Mouse (Mus musculus): ENCODE measurements around the gene Naa38. TPM values are rescaled to one million over a fixed set of nuclear protein-coding genes. Genes with fewer than 3 reads are reported as not detected.
"Not testable (repeated sequence)": the region's sequence is repeated elsewhere in the genome, so short reads cannot be mapped to it uniquely, and the experiment has no call there.

Gene Naa38
- total RNA-seq, 2 experiments from 2014 or later = 58.8 to 67.0 TPM

GRCm38 (mm10) chr11:69372056-69372779 is 23.1 kb upstream of the Naa38 start:
- DNase-seq = no peak
- intact Hi-C loops (cut with DNase I) = no loop called here

DNA sequence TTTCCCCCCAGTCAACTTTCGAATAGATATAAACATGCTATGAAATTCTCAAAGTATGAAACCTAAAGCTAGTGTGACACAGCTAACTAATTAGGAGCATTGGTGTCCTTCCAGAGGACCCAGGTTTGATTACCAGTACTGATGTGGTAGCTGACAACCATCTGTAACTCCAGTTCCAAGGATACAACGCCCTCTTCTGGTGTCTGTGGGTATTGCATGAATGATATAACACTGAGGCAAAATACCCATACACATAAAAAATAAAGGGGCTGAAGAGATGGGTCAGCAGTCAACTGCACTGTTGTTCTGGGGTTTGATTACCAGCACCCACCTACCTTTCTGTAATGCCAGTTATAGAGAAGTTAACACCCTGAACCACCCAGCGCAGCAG is 22.5 kb upstream of the Naa38 start:
- DNase-seq = no peak
- intact Hi-C loops (cut with DNase I) = no loop called here

DNA sequence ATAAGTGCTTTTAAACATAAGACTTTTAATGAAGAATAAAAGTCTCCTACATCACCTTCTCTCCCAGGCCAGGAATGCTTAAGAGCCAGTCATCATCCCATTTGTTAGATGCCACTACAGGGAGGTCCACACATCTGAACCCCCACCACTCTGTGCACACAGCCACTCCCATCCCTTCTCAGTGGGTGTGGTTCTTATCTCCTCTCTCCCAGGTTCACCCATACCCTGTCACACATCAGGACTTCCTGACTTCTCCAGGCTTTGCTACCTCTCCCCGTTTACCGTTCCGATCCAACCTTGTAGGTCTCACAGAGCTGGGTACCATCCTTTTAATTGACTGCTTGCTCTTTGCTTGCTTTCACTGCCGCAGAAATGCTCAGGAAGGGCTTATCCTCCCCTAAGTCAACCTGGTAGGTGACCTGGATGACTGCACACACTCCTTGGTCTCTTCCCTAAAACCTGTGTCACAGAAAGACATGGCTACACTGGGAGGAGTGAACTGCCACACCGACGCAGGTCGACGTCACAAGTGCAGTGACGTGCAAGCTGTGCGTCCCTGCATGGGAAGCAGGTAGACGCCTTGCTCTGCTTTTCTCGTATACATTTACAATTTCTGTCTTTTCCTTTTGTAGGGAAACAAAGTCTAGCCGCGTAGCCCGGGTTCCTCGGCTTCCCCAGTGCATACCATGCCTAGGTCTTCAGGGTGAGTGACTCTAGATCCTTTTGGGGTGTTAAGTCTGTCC is 21.9 kb upstream of the Naa38 start:
- intact Hi-C loops (cut with DNase I) = no loop called here
- DNase-seq = no peak

DNA sequence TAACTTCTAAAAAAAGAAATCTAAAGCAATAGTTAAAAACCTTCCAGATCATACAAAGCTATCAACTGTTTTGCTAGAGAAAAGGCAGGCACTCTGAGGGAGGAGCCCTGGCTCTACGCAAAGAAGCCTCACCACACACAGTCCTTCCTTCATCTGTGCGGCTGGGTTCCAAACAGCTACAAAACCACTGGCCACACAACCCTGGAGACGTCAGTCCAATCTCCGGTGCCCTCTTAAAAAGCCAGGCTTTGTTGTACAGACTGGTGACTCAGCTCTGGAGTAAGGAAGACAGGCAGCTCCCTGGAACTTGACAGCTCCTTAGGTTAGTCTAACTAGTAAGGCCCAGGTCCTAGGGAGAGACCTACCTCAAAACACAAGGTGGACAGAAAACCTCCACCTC is 19.6 kb upstream of the Naa38 start:
- DNase-seq = no peak
- intact Hi-C loops (cut with DNase I) = no loop called here

DNA sequence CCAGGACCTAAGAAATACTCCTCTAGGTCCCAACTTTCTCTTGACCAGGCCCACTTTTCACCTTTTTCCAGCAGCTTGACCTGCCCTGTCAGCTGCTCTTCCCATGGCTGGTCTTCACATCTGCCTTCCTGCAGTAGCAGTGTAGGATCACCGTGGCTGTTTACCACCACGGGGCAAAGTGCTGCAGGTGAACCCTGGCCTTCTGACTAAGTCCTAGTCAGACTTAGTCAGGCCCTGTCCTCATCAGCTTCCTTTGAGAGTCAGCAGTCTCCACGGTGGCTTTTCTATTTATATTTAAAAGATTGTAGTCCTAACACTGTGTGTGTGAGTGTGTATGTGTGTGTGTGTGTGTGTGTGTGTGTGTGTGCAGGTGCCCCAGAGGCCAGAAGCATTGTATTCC is 17.5 kb upstream of the Naa38 start:
- no peak for DNase-seq
- intact Hi-C loops (cut with DNase I) = no loop called here

GRCm38 (mm10) chr11:69379600-69379999 is 15.7 kb upstream of the Naa38 start:
- no peak for DNase-seq
- intact Hi-C loops (cut with DNase I) = no loop called here

- no peak for DNase-seq
- intact Hi-C loops (cut with DNase I) = no loop called here
These were observed 13.9 kb upstream of the Naa38 start for GRCm38 (mm10) chr11:69381356-69381755.

- intact Hi-C loops (cut with DNase I) = no loop called here
- no peak for DNase-seq
These were observed 12.7 kb upstream of the Naa38 start for GRCm38 (mm10) chr11:69382478-69383105.

GRCm38 (mm10) chr11:69384979-69385378 is 10.3 kb upstream of the Naa38 start:
- intact Hi-C loops (cut with DNase I) = loop anchor here (5.0 kb wide), 1 partner anchor 193 kb away; no protein-coding TSS in a partner anchor
- no peak for DNase-seq

DNA sequence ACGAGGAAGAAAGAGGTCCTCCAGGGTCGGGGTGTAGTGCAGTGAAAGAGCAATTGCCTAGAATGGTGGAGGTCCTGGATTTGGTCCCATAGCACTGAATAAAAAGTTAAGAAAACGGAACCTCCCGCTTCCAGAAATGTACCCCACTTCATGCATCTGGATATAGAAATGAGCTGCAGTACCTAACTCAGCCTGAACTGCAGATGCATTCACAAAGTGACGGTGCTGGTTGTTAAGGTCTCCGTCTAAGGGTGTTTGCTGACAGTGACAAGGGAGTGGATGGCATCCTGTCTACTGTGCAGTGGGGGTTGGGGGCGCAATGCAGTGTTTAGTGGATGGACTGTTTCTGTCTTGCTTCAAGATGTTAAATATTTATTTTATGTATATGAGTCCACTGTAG is 8.5 kb upstream of the Naa38 start:
- intact Hi-C loops (cut with DNase I) = loop anchor here (5.0 kb wide), 1 partner anchor 194 kb away; no protein-coding TSS in a partner anchor
- no peak for DNase-seq

- intact Hi-C loops (cut with DNase I) = loop anchor here (5.0 kb wide), 1 partner anchor 196 kb away; no protein-coding TSS in a partner anchor
- no peak for DNase-seq
These were observed 6.6 kb upstream of the Naa38 start for GRCm38 (mm10) chr11:69388680-69389079.

DNA sequence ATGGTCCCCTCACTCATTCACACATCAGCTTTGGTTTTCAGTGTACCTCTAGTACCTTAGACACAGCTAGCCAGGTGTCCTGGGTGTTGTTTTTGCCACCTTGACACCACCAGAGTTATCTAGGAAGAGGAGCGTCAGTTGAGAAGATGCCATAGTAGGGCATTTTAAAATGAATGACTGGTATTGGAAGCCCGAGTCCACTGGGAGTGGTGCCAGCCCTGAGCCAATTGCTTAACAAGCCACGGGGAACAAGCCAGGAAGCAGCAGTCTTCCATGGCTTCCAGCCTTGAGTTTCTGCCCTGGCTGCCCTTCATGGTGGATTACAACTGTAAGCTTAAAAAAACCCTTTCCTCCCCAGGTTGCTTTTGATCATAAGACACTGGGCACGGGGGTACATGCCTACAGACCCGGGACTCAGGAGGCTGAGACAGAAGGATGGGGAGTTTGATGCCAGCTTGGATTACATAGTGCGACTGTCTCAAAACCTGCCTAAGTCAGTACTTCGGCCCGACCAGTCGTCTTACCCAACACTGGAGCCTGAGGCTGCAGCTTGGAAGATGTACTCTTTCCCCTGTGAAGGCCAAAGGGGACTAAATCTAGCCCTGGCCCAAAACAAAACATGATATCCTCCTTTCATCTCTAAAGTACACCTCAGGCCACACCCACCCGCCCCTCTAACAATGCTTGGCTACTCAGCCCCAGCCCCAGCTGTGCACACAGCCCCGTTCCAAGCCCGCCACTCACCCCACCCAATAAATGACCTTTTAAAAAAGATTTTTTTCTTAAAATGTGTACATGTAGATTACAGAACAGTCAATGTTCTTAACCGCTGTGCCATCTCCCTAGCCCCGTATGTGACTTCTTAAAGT is 5.5 kb upstream of the Naa38 start:
- peak in 1 of 2 experiments; percentile 29 for DNase-seq
- intact Hi-C loops (cut with DNase I) = loop anchor here (1.0 to 5.0 kb wide), 2 partner anchors 119 to 197 kb away; no protein-coding TSS in a partner anchor

- DNase-seq = peak in 1 of 2 experiments; percentile 20
- intact Hi-C loops (cut with DNase I) = loop anchor here (1.0 kb wide), 1 partner anchor 120 kb away; no protein-coding TSS in a partner anchor
These were observed 4.8 kb upstream of the Naa38 start for GRCm38 (mm10) chr11:69390400-69391034.

DNA sequence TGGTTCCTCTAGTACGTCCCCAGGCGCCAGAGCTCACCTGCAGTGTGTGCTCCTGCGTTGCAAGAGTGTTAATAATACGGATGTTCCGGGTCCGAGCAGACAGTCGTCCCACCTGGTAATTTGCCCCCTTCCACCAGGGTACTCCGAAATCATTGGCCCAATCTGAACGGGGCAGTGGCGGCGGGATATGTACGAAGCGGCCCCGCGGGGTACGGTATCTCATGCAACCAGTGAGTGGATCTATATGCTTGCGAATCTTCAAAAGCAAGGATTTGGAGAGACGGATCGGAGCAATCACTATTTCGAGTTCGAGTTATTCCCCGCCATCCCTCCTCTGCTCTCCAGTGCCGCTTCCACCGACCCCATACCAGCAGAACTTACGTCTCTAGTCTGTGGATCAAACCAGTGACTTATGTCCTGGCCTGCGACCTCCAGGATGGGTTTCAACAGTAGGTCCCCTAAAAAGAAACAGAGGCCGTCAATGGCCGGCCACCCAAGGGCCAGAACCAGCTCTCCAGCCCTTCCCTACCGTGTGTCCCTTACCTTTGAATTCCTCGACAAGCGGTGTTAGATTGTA is 608 bp upstream of the Naa38 start:
- DNase-seq = peak in 1 of 2 experiments; percentile 15

GRCm38 (mm10) chr11:69395634-69396373 is 517 bp downstream of the Naa38 start:
- intact Hi-C loops (cut with DNase I) = no loop called here
- DNase-seq = peak; percentile 94 to 96

More for the DNA sequence above, 608 bp upstream of the Naa38 start:
- intact Hi-C loops (cut with DNase I) = not testable (repeated sequence)

- peak in 1 of 2 experiments; percentile 40 for DNase-seq
- intact Hi-C loops (cut with DNase I) = no loop called here
These were observed 1.5 kb downstream of the Naa38 start for GRCm38 (mm10) chr11:69396772-69397171.

- intact Hi-C loops (cut with DNase I) = no loop called here
- DNase-seq = peak in 1 of 2 experiments; percentile 18
These were observed 2.3 kb downstream of the Naa38 start for GRCm38 (mm10) chr11:69397581-69398057.

GRCm38 (mm10) chr11:69398059-69398458 is 2.8 kb downstream of the Naa38 start, which contains the start of gene Tmem88:
TSS of gene Tmem88 (minus strand) at chr11:69398234.
- DNase-seq = peak; percentile 20 to 47
- intact Hi-C loops (cut with DNase I) = no loop called here
